Mouse (Mus musculus): ENCODE measurements around the gene Tbc1d17. TPM values are rescaled to one million over a fixed set of nuclear protein-coding genes. Genes with fewer than 3 reads are reported as not detected.
A peak's percentile ranks its signal among the peaks of the same experiment; 100 is the strongest.

The Tbc1d17 gene
- total and polyA plus RNA-seq, 2 experiments from 2014 or later: 115 to 378 TPM

GRCm38 (mm10) chr7:44819863-44820262 is 29.0 kb downstream of the Tbc1d17 start:
- H3K4me2 ChIP-seq (ENCODE audit: low read depth): no peak overlapping the region
- no peak overlapping the region for H3K9ac ChIP-seq
- H3K27me3 ChIP-seq (ENCODE audit: insufficient read depth, low read length): no peaks in the 10 kb centered on the region
- peaks cover 21% of the 10 kb centered on the region for H3K4me1 ChIP-seq (ENCODE audit: insufficient read depth)
- no peaks in the 10 kb centered on the region for H3K9me3 ChIP-seq (ENCODE audit: low read length)
- no peak for TF ChIP-seq CTCF (IDR thresholded peaks at IDR 0.05; ENCODE audit: low read depth)
- no peak overlapping the region for H3K27ac ChIP-seq (ENCODE audit: low read depth, low read length)
- no peaks in the 10 kb centered on the region for H3K36me3 ChIP-seq (ENCODE audit: insufficient read depth)
- ATAC-seq (no peak), DNase-seq (no peak)
- no peak overlapping the region for H3K4me3 ChIP-seq (ENCODE audit: low read depth, low read length)
- WGBS: 64% methylated on average over 5 of the region's 5 CpGs

DNA sequence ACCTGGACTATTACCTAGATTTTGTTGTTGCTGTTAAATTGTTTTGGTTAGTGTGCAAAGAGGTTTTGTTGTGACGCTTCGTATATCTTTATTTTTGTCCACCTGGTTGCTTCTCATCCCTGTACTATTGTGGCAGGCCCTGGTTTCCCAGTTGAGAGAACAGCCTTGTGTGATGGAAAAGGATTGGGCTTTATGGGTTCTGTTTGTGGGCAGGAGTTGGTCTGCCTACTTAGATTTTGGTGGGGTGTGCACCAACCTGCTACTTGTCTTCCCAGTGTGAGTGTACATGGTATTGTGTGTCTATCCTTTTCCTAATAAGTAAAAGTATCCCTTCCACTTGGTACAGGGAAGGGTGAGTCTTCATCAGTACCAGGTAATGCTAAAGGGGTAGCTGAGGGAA is 29.5 kb downstream of the Tbc1d17 start:
- H3K9ac ChIP-seq: peak overlapping the region; percentile 32
- DNase-seq (no peak), ATAC-seq (no peak)
- TF ChIP-seq CTCF (IDR thresholded peaks at IDR 0.05; ENCODE audit: low read depth): no peak
- H3K36me3 ChIP-seq (ENCODE audit: insufficient read depth): no peaks in the 10 kb centered on the region
- H3K4me1 ChIP-seq (ENCODE audit: insufficient read depth): peaks cover 21% of the 10 kb centered on the region
- H3K27me3 ChIP-seq (ENCODE audit: insufficient read depth, low read length): no peaks in the 10 kb centered on the region
- no peak overlapping the region for H3K27ac ChIP-seq (ENCODE audit: low read depth, low read length)
- H3K4me3 ChIP-seq (ENCODE audit: low read depth, low read length): peak overlapping the region; percentile 0; the same call in 1 of the 2 replicates
- H3K9me3 ChIP-seq (ENCODE audit: low read length): no peaks in the 10 kb centered on the region
- WGBS: 83% methylated on average over 2 of the region's 2 CpGs
- peak overlapping the region; percentile 58; the same call in 1 of the 2 replicates for H3K4me2 ChIP-seq (ENCODE audit: low read depth)

GRCm38 (mm10) chr7:44818751-44819235 is 30.1 kb downstream of the Tbc1d17 start:
- peak overlapping the region; percentile 58 for H3K4me2 ChIP-seq (ENCODE audit: low read depth)
- no peaks in the 10 kb centered on the region for H3K9me3 ChIP-seq (ENCODE audit: low read length)
- H3K4me1 ChIP-seq (ENCODE audit: insufficient read depth): peaks cover 21% of the 10 kb centered on the region
- no peaks in the 10 kb centered on the region for H3K27me3 ChIP-seq (ENCODE audit: insufficient read depth, low read length)
- TF ChIP-seq CTCF (IDR thresholded peaks at IDR 0.05; ENCODE audit: low read depth): no peak
- 24% methylated on average over 6 of the region's 6 CpGs for WGBS
- ATAC-seq (no peak), DNase-seq (no peak)
- H3K4me3 ChIP-seq (ENCODE audit: low read depth, low read length): peak overlapping the region; percentile 0; the same call in 1 of the 2 replicates
- H3K27ac ChIP-seq (ENCODE audit: low read depth, low read length): 0 out of 2 replicates have a peak overlapping the region, but pooled peaks have one; percentile 40
- peak overlapping the region; percentile 32 for H3K9ac ChIP-seq
- 0 out of 2 replicates have a peak, but pooled peaks cover 4% of the 10 kb centered on the region for H3K36me3 ChIP-seq (ENCODE audit: insufficient read depth)

DNA sequence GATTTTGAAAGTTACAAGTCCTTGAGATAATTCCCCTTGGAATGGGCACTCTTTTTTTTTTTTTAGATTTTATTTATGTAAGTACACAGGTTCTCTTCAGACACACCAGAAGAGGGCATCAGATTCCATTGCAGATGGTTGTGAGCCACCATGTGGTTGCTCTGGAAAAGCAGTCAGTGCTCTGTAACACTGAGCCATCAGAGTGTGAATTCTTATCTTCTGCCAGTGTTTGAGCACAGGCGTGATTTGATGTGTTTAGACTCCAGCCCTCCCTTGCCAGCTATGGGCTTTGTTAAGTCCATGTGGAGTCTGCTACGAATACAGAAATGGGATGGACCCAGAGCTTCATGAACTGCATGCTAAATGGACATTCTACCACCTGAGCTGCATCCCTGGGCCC is 30.7 kb downstream of the Tbc1d17 start:
- ATAC-seq (no peak), DNase-seq (peak; percentile 56)
- Histone ChIP-seq H3K9ac (peak overlapping the region; percentile 32; the same call in 1 of the 2 replicates), H3K27ac (ENCODE audit: low read depth, low read length) (peak overlapping the region; percentile 40; the same call in 1 of the 2 replicates), H3K36me3 (ENCODE audit: insufficient read depth) (0 out of 2 replicates have a peak, but pooled peaks cover 4% of the 10 kb centered on the region), H3K4me2 (ENCODE audit: low read depth) (peak overlapping the region; percentile 58), H3K4me1 (ENCODE audit: insufficient read depth) (peaks cover 21% of the 10 kb centered on the region), H3K4me3 (ENCODE audit: low read depth, low read length) (peak overlapping the region; percentile 89; the same call in 1 of the 2 replicates), H3K9me3 (ENCODE audit: low read length) (no peaks in the 10 kb centered on the region), H3K27me3 (ENCODE audit: insufficient read depth, low read length) (no peaks in the 10 kb centered on the region)
- WGBS: 6% methylated on average over 2 of the region's 2 CpGs
- TF ChIP-seq CTCF (IDR thresholded peaks at IDR 0.05; ENCODE audit: low read depth): peak; percentile 68

DNA sequence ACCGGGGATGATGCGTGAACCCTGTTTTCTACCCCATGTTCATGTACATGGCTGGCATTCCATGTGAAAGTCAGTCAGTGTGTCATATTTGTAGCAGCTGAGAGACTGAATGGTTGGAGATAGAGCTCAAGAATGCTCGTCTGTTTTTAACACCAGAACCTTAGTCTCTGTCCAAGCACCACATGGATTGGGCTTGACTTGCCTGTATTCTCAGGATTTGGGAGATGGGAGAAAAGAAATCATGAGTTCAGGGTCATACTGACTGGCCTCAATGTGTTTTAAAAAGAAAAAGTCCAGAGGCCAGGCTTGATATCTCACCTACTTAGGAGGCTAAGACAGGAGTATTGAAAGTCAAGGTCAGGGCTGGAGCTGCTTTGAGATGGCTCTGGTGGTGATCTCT is 31.4 kb downstream of the Tbc1d17 start:
- H3K4me1 ChIP-seq (ENCODE audit: insufficient read depth): peaks cover 21% of the 10 kb centered on the region
- ATAC-seq: no peak
- H3K27ac ChIP-seq (ENCODE audit: low read depth, low read length): no peak overlapping the region; the same call in 1 of the 2 replicates
- H3K4me3 ChIP-seq (ENCODE audit: low read depth, low read length): peak overlapping the region; percentile 89
- no peaks in the 10 kb centered on the region for H3K27me3 ChIP-seq (ENCODE audit: insufficient read depth, low read length)
- no peak for DNase-seq
- H3K36me3 ChIP-seq (ENCODE audit: insufficient read depth): 0 out of 2 replicates have a peak, but pooled peaks cover 4% of the 10 kb centered on the region
- H3K9me3 ChIP-seq (ENCODE audit: low read length): no peaks in the 10 kb centered on the region
- H3K9ac ChIP-seq: peak overlapping the region; percentile 92; the same call in 1 of the 2 replicates
- TF ChIP-seq CTCF (IDR thresholded peaks at IDR 0.05; ENCODE audit: low read depth): no peak
- peak overlapping the region; percentile 58 for H3K4me2 ChIP-seq (ENCODE audit: low read depth)
- WGBS: 26% methylated on average over 3 of the region's 3 CpGs

DNA sequence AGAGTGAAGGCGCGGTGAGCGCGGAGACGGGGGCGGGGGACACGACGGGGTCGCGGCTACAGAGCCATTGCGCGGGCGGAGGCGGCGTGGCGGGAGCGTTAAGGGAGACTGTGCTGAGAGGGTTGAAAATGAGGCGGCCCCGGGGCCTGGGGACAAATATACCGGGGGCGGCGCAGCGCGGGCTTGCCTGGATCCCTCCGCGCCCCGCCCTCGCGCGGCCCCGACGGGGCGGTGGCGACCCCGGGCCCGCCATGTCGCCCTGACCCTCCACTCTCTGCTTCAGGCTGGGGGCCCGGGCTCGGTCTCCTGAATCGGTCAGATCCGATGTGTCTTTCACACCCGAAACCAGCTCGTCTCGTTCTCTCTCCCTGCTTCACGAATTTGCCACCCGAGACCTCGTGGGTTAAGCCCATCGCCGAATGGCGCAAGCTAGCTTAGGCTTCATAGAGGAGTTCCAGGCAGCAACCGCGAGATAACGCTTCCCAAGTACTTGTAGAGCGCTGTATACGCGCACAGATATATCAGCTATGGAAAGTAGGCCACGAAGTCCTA is 32.3 kb downstream of the Tbc1d17 start, which contains the start of gene Atf5:
Atf5 (minus strand) TSS at position 189 of the 552 bp plus-strand sequence.
- under 1% methylated on average over 43 of the region's 57 CpGs for WGBS
- H3K9ac ChIP-seq: peak within 1 kb of the TSS; percentile 92
- peak within 1 kb of the TSS; percentile 58 for H3K4me2 ChIP-seq (ENCODE audit: low read depth)
- H3K4me1 ChIP-seq (ENCODE audit: insufficient read depth): peaks cover 21% of the 10 kb centered on the region
- DNase-seq (peak; percentile 70), ATAC-seq (peak; percentile 19)
- no peaks in the 10 kb centered on the region for H3K27me3 ChIP-seq (ENCODE audit: insufficient read depth, low read length)
- 0 out of 2 replicates have a peak, but pooled peaks cover 4% of the 10 kb centered on the region for H3K36me3 ChIP-seq (ENCODE audit: insufficient read depth)
- peak within 1 kb of the TSS; percentile 93 for H3K27ac ChIP-seq (ENCODE audit: low read depth, low read length)
- no peak for TF ChIP-seq CTCF (IDR thresholded peaks at IDR 0.05; ENCODE audit: low read depth)
- H3K4me3 ChIP-seq (ENCODE audit: low read depth, low read length): peak within 1 kb of the TSS; percentile 89
- no peaks in the 10 kb centered on the region for H3K9me3 ChIP-seq (ENCODE audit: low read length)
